Mouse (Mus musculus): ENCODE data around the gene Arl1. TPM values are rescaled to one million over a fixed set of nuclear protein-coding genes. Genes with fewer than 3 reads are reported as not detected.
A peak's percentile ranks its signal among the peaks of the same experiment; 100 is the strongest.

The Arl1 gene
- total and polyA plus RNA-seq, 3 experiments, result 51.7 to 93.6 TPM; not detected in 1

GRCm38 (mm10) chr10:88719618-88720017, 11.0 kb upstream of the Arl1 start:
- peaks cover 0 to 4% of the 10 kb centered on the region in 2 experiments; a peak in 3 of 4 replicates for H3K27me3 ChIP-seq (ENCODE audit: control insufficient read depth in 1 of 2, insufficient read depth in 2 of 2, low read length in 2 of 2)
- DNase-seq (ENCODE audit: low read depth, low spot score), result no peak
- no peaks in the 10 kb centered on the region for H3K9me3 ChIP-seq (replicated peaks; ENCODE audit: insufficient read depth, low read length)
- H3K36me3 ChIP-seq (ENCODE audit: control insufficient read depth in 1 of 2, insufficient read depth in 2 of 2, low read length in 2 of 2), result no peaks in the 10 kb centered on the region
- H3K79me2 ChIP-seq (ENCODE audit: control insufficient read depth, insufficient read depth, low read length, poor library complexity), result no peaks in the 10 kb centered on the region
- no peak overlapping the region for H3K27ac ChIP-seq (ENCODE audit: control insufficient read depth, low read depth, low read length)
- H3K4me1 ChIP-seq (ENCODE audit: control insufficient read depth in 1 of 2, insufficient read depth in 2 of 2, low read length in 2 of 2), result no peaks in the 10 kb centered on the region
- H3K4me3 ChIP-seq (ENCODE audit: control insufficient read depth in 1 of 2, insufficient read depth in 1 of 2, low read depth in 2 of 2, low read length in 2 of 2), result no peak overlapping the region
- no peak for TF ChIP-seq E2F4 (IDR thresholded peaks at IDR 0.05; ENCODE audit: borderline replicate concordance, low read depth, low read length)
- TF ChIP-seq ZMIZ1 (IDR thresholded peaks at IDR 0.05; ENCODE audit: low read depth, low read length), result no peak
- no peak for TF ChIP-seq MEF2A (IDR thresholded peaks at IDR 0.05; ENCODE audit: extremely low read depth, insufficient replicate concordance, low read depth, low read length, poor library complexity, severe bottlenecking)
- TF ChIP-seq BHLHE40 (IDR thresholded peaks at IDR 0.05; ENCODE audit: borderline replicate concordance, low read depth, low read length), result no peak
- TF ChIP-seq RAD21 (IDR thresholded peaks at IDR 0.05; ENCODE audit: low read depth, low read length), result no peak
- H3K9ac ChIP-seq (ENCODE audit: control insufficient read depth, low read depth, low read length, poor library complexity, severe bottlenecking), result no peak overlapping the region

- Histone ChIP-seq H3K27ac (ENCODE audit: control insufficient read depth, low read depth, low read length) (no peak overlapping the region), H3K9me3 (replicated peaks; ENCODE audit: insufficient read depth, low read length) (no peaks in the 10 kb centered on the region), H3K36me3 (ENCODE audit: control insufficient read depth in 1 of 2, insufficient read depth in 2 of 2, low read length in 2 of 2) (peaks cover 0 to 5% of the 10 kb centered on the region in 2 experiments; a peak in 1 of 4 replicates), H3K27me3 (ENCODE audit: control insufficient read depth in 1 of 2, insufficient read depth in 2 of 2, low read length in 2 of 2) (peaks cover 0 to 2% of the 10 kb centered on the region in 2 experiments; a peak in 2 of 4 replicates), H3K4me1 (ENCODE audit: control insufficient read depth in 1 of 2, insufficient read depth in 2 of 2, low read length in 2 of 2) (peaks cover 0 to 3% of the 10 kb centered on the region in 2 experiments; a peak in 1 of 4 replicates), H3K9ac (ENCODE audit: control insufficient read depth, low read depth, low read length, poor library complexity, severe bottlenecking) (no peak overlapping the region), H3K79me2 (ENCODE audit: control insufficient read depth, insufficient read depth, low read length, poor library complexity) (no peaks in the 10 kb centered on the region), H3K4me3 (ENCODE audit: control insufficient read depth in 1 of 2, insufficient read depth in 1 of 2, low read depth in 2 of 2, low read length in 2 of 2) (no peak overlapping the region)
- TF ChIP-seq SIN3A (IDR thresholded peaks at IDR 0.05; ENCODE audit: low read length), result no peak
- peak; percentile 61 for TF ChIP-seq ZC3H11A (IDR thresholded peaks at IDR 0.05; ENCODE audit: low read depth, low read length)
- TF ChIP-seq RAD21 (IDR thresholded peaks at IDR 0.05; ENCODE audit: low read depth, low read length), result peak; percentile 80
- TF ChIP-seq CTCF (IDR thresholded peaks at IDR 0.05 in 2 of 3, conservative IDR thresholded peaks at IDR 0.05 in 1 of 3; ENCODE audit: control insufficient read depth in 1 of 3, insufficient read depth in 1 of 3, low read depth in 2 of 3, low read length in 3 of 3, poor library complexity in 1 of 3, severe bottlenecking in 1 of 3), result peak; percentile 39 to 81 (median 56)
- no peak for TF ChIP-seq MYC (IDR thresholded peaks at IDR 0.05; ENCODE audit: low read depth, low read length)
- TF ChIP-seq MAZ (IDR thresholded peaks at IDR 0.05; ENCODE audit: low read depth, low read length), result no peak
- TF ChIP-seq POLR2A (IDR thresholded peaks at IDR 0.05; ENCODE audit: control insufficient read depth in 1 of 2, insufficient read depth in 1 of 2, low read depth in 1 of 2, low read length in 2 of 2, poor library complexity in 1 of 2), result no peak
- TF ChIP-seq MYB (IDR thresholded peaks at IDR 0.05; ENCODE audit: low read depth, low read length), result no peak
- TF ChIP-seq SMC3 (IDR thresholded peaks at IDR 0.05; ENCODE audit: low read depth, low read length), result peak; percentile 79
- no peak for TF ChIP-seq TAL1 (IDR thresholded peaks at IDR 0.05; ENCODE audit: low read length)
- peak; percentile 69 for DNase-seq (ENCODE audit: low read depth, low spot score)
Observed at GRCm38 (mm10) chr10:88725343-88725742, 5.3 kb upstream of the Arl1 start.

- Histone ChIP-seq H3K9ac (ENCODE audit: control insufficient read depth, low read depth, low read length, poor library complexity, severe bottlenecking) (no peak overlapping the region), H3K79me2 (ENCODE audit: control insufficient read depth, insufficient read depth, low read length, poor library complexity) (peaks cover 9% of the 10 kb centered on the region), H3K27me3 (ENCODE audit: control insufficient read depth in 1 of 2, insufficient read depth in 2 of 2, low read length in 2 of 2) (peaks cover 0 to under 1% of the 10 kb centered on the region in 2 experiments; a peak in 1 of 4 replicates), H3K4me1 (ENCODE audit: control insufficient read depth in 1 of 2, insufficient read depth in 2 of 2, low read length in 2 of 2) (peaks cover 0 to 3% of the 10 kb centered on the region in 2 experiments; a peak in 1 of 4 replicates), H3K27ac (ENCODE audit: control insufficient read depth, low read depth, low read length) (no peak overlapping the region), H3K4me3 (ENCODE audit: control insufficient read depth in 1 of 2, insufficient read depth in 1 of 2, low read depth in 2 of 2, low read length in 2 of 2) (no peak overlapping the region), H3K9me3 (replicated peaks; ENCODE audit: insufficient read depth, low read length) (no peaks in the 10 kb centered on the region), H3K36me3 (ENCODE audit: control insufficient read depth in 1 of 2, insufficient read depth in 2 of 2, low read length in 2 of 2) (peaks cover 0 to 5% of the 10 kb centered on the region in 2 experiments; a peak in 1 of 4 replicates)
- DNase-seq (ENCODE audit: low read depth, low spot score), result peak; percentile 80
- TF ChIP-seq USF2 (IDR thresholded peaks at IDR 0.05; ENCODE audit: borderline replicate concordance in 1 of 2, insufficient read depth in 1 of 2, low read depth in 1 of 2, low read length in 2 of 2), result no peak
- no peak for TF ChIP-seq USF1 (IDR thresholded peaks at IDR 0.05; ENCODE audit: low read depth, low read length)
- TF ChIP-seq ZC3H11A (IDR thresholded peaks at IDR 0.05; ENCODE audit: low read depth, low read length), result 0 out of 2 replicates have a peak, but pooled peaks have one; percentile 18
- no peak for TF ChIP-seq ELF1 (IDR thresholded peaks at IDR 0.05; ENCODE audit: low read depth, low read length)
- TF ChIP-seq CHD1 (IDR thresholded peaks at IDR 0.05; ENCODE audit: low read depth, low read length), result no peak
- no peak for TF ChIP-seq ZNF384 (IDR thresholded peaks at IDR 0.05; ENCODE audit: low read depth, low read length)
- TF ChIP-seq POLR2A (IDR thresholded peaks at IDR 0.05; ENCODE audit: control insufficient read depth in 1 of 2, insufficient read depth in 1 of 2, low read depth in 1 of 2, low read length in 2 of 2, poor library complexity in 1 of 2), result no peak
- TF ChIP-seq TBP (IDR thresholded peaks at IDR 0.05; ENCODE audit: low read depth, low read length), result no peak
- TF ChIP-seq POLR2AphosphoS5 (IDR thresholded peaks at IDR 0.05; ENCODE audit: borderline replicate concordance, low read depth, low read length), result no peak
- TF ChIP-seq MAX (IDR thresholded peaks at IDR 0.05; ENCODE audit: low read length), result no peak
- no peak for TF ChIP-seq KAT2A (conservative IDR thresholded peaks at IDR 0.05; ENCODE audit: low read depth, low read length)
- peak; percentile 36 to 72 (median 71) for TF ChIP-seq CTCF (IDR thresholded peaks at IDR 0.05 in 2 of 3, conservative IDR thresholded peaks at IDR 0.05 in 1 of 3; ENCODE audit: control insufficient read depth in 1 of 3, insufficient read depth in 1 of 3, low read depth in 2 of 3, low read length in 3 of 3, poor library complexity in 1 of 3, severe bottlenecking in 1 of 3)
- TF ChIP-seq NELFE (IDR thresholded peaks at IDR 0.05; ENCODE audit: low read depth, low read length), result no peak
- peak; percentile 62 for TF ChIP-seq RAD21 (IDR thresholded peaks at IDR 0.05; ENCODE audit: low read depth, low read length)
- TF ChIP-seq SMC3 (IDR thresholded peaks at IDR 0.05; ENCODE audit: low read depth, low read length), result peak; percentile 68
Observed at GRCm38 (mm10) chr10:88727128-88727527, 3.5 kb upstream of the Arl1 start.

Data from MEL (cell line).